Mouse (Mus musculus) spleen, embryonic (tissue): ENCODE measurements around the gene Pou2f3.

ENCODE experiments used
- CTCF ChIA-PET: fragments of 350-600 bp; sonication (Branson Sonifier 250); formaldehyde crosslinking; loops from one replicate; lab custom pipeline; 2022; lab: Charles Lee

The Pou2f3 gene

GRCm38 (mm10) chr9:43084496-43085362, 125.4 kb downstream of the Pou2f3 start:
- CTCF ChIA-PET, result no interaction called here

DNA sequence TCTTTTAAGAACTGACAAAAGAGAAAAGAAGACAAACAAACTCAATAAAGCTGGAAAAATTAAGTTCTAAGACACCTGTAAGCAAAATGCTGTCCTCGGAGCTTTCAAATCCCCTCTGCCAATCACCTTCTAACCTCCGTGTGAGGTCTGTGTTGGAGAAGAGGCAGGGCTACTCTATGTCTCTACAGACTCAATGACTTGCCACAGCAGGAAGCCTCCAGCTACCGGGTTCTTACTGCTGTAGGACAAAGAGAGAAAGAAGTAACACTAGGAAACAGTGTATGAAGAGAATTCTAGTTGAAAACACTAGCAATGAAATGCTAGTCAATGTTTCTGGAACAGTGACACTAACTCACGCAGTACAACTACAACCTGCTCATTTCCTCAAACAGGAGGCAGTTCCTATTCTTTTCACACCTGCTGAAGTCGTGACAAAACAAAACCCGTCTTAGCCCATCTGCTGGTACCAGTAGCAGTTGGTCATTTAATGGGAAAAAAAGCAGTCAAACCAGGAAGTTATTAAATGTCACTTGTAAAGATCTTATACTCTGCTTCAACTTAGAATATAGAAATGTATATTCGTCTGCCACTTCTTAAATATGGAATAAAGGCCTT, 126.6 kb downstream of the Pou2f3 start:
- CTCF ChIA-PET, result no interaction called here

DNA sequence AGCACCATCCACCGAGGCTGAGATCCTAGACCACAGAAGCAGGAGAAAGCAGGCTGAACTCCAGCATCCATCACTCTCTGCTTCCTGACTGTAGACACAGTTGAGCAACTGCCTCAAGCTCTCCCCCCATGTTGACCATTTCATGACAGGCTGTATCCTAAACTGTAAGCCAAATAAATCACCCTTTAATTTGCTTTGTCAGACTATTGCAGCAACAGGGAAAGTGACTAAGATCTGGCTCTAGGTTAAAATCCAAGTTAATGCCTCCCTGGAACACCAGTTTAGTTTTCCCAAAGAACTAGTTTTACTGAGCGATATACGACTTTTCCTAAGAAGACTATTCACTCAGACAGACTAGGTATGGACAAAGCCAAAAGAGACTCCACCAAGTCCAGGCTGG, 131.5 kb downstream of the Pou2f3 start:
- CTCF ChIA-PET, result no interaction called here

- CTCF ChIA-PET, result no interaction called here
These were observed 134.0 kb downstream of the Pou2f3 start for GRCm38 (mm10) chr9:43076163-43076562.

GRCm38 (mm10) chr9:43074611-43075010, 135.6 kb downstream of the Pou2f3 start:
- CTCF ChIA-PET, result no interaction called here
